Mouse (Mus musculus) spleen, adult 2 months (tissue): Measurements from ENCODE around the gene Vdac1.

Source experiments
- CTCF ChIP-seq: fragments of 200-500 bp; IDR thresholded peaks from 2 replicates; pipeline ENCODE4 v1.5.1; 2011; ENCODE audit warnings: mild to moderate bottlenecking, inconsistent platforms; ENCODE audit not compliant: insufficient read depth, insufficient read length, insufficient replicate concordance; ENCODE audit errors: extremely low read depth
- POLR2A ChIP-seq: fragments of 200-500 bp; IDR thresholded peaks from 2 replicates; pipeline ENCODE4 v1.6.1; 2011; ENCODE audit warnings: low read depth, low read length, inconsistent platforms

DNA sequence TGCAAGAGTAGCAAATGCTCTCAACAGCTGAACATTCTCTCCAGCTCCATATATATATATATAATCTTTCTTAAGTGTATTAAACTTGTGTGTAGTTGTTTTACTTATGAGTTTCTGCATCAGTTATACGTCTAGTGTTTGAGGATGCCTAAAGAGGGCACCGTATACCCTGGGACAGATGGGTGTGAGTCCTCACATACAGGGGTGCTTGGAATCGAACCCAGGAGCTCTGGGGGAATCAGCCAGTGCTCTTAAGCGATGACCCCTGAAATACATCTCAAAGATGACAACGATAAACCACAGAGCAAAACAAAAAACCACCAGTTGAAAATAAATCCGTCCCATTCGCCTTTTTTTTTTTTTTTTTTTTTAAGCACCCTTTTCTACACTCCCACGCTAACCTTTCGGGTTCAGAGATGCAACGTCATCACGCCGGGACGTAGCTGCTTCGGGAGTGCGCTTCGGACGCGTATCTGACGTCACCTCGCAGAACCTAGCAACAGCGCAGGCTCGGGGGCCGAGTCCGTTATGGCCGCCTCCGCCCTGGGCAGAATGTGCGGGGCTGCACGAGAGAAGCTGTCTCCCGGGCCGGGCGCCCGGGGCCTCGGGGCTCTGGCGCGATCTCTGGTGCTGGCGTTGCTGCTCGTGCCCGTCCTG is 35.4 kb downstream of the Vdac1 start, which contains the start of gene 9530068E07Rik:
- TF ChIP-seq CTCF, result no peak
- TF ChIP-seq POLR2A, result peak; percentile 81
